Mouse (Mus musculus) MN1 (cell line): ENCODE measurements around the gene Klhl32.
"Not testable (repeated sequence)": the region's sequence is repeated elsewhere in the genome, so short reads cannot be mapped to it uniquely, and the experiment has no call there.

ENCODE experiments used
- DNase-seq: peaks from one replicate; pipeline ENCODE4 v3.0.0-alpha.2; 2016; ENCODE audit warnings: low spot score

Klhl32 gene

DNA sequence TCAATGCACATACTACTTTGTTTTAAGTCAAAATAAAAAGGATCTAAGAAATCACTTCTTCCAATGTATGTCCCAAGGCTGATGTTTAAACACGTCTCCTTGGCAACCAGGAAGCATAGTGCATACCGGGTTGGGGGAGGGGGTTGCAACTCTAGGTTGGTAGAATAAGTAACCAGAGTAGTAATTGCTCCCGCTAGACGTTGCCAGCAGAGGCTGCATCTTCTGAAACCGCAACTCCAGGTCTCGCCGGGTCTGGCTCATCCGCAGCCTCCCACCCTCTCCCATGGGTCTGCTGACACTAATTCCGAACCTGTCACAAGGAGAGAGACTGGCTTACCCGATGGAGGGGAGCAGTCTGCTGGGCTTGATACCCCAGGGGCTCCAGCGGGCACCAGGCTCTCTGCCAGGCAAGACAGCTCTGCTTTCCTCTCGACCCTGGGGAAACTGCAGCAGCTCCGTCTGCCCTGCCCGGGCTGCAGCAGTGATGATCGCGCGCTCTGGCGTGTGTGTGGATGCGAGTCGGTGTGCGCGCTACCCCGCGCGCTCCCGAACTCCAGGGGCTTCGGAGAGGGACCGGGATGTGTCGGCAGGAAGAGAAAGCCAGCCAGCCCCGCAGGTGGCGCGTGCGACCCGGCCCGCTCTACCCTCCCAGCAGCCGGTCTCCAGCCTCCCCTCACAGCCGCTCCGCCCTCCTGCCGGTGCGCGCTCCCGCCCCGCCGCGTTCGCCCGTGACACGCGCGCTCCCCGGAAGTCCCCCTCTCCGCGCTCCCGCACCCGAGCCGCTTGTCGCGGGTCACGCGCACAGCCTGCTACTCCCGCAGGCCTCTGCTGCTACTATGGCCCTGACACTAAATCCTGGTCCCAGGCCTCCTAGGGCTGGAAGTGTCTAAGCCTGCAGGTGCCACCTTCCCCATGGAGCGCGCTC, at the start of gene Klhl32:
Gene Klhl32, minus strand, starts transcription at position 724 of the 925 bp plus-strand sequence.
- DNase-seq: no peak

DNA sequence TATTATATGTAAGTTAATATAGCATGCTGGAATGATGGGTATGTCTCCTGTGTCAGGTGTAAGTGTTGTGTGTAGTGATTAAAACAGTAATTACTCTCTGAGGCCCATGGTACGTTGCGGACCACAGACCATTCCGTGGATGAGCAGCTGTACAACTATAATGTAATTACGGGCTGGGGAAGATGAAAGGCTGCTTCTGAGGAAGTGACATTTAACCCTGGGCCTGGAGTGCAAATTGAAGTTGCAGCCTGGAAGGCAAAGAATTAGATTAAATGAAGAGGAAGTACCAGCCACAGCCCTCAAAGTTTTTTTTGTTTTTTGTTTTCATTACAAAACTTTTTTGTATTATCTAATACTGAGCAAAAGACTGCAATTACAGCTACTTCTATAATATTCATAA, 48.2 kb upstream of the Klhl32 start:
- DNase-seq: peak; percentile 34

DNA sequence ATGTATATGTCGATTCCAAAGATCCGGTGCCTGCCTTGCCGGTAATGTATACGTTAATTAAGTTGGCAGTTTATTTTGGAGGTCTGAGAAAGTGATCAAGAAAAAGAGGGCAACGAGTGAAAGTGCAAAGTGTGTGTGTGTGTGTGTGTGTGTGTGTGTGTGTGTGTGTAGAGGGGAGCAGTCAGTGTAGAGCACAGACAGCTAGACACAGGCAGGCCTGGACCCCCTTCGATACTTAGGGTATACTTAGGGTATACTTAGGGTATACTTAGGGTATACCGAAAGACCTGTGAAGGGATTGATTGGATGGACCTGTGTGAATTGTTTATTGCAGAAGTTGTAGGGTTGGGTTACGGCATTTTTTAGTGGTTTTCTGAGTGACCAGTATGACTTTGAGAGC, 47.7 kb upstream of the Klhl32 start:
- peak; percentile 22 for DNase-seq

DNA sequence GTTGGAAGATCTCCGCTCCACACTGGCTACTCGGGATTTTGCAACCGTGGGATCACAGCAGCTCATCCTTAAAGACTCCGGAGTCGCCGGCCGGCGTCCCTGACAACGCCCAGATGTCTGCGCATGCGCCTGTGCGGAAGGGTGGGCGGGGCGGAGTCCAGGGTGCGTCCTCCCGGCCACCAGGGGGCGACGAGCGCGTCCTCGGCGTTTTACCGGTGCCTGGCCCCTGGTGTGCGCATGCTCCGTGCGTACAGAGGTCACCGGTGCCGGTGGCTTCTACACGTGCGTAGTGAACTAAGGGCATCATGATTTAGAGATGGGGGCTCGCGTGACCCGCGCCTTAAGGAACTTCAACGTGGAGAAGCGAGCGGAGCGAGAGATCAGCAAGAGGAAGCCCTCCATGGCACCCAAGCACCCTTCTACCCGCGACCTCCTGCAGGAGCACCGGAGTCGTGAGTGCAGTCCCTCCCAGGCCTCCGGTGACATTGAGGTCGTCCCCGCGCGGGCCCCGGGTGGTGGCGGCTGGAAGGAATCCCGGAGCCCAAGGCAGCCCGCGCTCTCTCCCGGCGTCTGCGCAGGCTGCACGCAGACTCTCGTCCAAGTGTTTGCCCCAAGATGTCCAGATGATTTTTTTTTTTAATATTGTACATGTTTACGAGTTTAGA, 47.1 kb upstream of the Klhl32 start, which contains the start of gene Ndufaf4:
Gene Ndufaf4, plus strand, starts transcription at position 233 of the 665 bp plus-strand sequence.
- peak; percentile 93 for DNase-seq

DNA sequence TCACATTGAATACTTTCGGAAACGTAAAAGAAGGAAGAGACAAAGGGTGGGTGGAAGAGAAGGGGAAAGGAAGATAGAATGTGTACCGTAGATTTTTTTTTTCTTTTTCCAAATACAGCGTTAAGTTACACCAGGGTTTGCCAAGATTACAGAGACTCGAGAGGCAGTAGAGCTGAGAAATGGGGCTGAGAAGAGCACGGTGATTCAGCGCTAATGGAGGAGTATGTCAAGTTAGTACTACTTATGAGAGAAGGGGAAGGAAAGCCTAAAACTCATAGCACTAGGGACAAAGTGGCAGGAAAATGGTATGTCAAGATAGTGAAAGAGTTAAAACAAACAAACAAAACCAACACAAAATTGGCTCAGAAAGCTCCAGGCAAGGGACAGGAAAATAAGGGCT, 46.4 kb upstream of the Klhl32 start:
- no peak for DNase-seq

DNA sequence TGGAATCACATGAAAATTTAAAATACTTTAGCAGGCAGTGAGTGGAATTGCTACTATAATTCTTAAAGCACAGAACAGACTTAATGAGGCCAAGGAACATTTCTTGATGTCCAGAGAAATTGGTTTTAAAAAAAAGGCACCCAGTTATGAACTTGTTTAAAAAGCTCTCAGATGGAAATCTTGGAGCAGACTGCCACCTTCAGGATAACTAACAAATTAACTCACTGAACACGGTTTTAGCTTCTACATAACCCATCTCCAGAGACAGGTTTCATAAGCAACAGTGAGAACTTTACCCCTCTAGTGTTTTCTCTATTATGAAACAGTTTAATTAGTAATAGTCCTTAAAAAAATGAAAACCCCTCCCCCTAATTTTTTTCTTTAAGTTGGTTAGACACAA, 45.9 kb upstream of the Klhl32 start:
- peak; percentile 56 for DNase-seq

DNA sequence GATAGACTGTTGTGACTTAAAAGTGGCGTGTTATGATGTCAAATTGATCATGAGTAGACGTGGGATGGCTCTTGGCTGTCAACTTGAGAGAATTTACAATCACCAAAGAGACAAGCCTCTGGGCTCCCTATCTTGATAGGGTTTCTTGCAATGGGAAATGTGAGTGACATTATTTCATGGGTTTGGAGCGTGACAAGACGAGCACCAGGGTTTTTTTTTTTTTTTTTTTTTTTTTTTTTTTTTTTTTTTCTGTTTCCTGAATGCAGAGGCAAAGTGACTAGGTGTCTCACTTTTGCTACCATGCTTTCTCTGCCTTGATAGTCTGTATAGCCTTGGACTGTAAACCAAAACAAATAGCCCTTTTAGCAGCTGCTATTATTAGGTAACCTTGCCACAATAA, 43.7 kb upstream of the Klhl32 start:
- DNase-seq: no peak

DNA sequence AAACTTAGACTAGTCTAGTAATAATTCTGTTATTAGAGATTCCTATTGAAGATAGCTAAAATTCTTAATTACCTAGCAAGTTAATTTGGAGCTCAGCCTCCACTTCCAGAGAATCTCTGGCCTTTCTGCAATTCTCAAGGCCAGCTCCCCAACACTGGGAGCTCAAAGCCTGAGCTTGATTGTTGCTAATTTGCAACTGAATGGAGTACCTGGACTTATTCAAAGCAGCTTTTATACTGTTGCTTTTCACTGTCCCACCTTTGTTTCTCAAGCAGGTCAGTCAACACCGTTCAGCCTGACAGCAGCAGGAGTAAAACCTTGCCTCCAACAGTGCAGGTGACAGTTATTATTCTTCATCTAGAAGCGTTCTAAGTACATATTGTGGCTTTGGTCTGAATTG, 41.4 kb upstream of the Klhl32 start:
- not testable (repeated sequence) for DNase-seq

DNA sequence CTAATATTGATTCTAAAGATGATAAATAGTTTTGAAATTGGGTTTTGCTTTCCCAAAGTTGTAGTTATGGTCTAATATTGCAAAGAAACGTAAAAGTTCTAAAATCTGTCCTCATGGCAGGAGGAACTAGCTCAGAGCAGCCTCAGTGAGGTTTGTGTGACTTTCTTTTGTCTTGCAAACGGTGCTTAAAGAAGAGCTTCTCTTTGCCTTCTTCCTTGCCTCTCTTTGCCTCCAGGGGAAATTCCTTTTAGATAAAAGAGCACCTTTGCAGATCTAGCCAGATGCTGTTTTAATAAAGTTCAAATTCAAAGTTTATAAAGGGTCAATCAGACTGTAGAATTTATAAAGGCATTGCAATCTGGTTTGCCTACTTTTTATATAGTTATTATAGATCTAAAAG, 38.5 kb upstream of the Klhl32 start:
- DNase-seq: not testable (repeated sequence)

DNA sequence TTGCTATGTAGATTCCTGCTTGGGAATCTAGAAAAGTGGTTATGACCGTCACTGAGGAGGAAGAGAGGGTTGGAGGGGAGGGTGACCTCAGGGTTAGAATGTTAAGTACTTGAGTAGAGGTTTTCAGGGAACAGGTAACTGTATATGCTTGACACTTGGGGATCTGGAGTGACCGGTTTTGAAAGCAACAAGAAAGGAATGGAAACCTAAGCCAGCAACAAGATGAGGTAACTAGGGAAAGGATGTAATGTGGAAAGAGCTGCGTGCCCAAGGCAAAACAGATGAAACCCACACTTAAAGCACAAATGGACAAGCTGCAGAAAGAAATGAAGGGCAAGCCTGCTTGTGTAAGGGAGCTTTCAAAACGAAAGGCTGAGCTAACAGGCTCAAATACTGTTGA, 18.3 kb upstream of the Klhl32 start:
- DNase-seq: no peak

DNA sequence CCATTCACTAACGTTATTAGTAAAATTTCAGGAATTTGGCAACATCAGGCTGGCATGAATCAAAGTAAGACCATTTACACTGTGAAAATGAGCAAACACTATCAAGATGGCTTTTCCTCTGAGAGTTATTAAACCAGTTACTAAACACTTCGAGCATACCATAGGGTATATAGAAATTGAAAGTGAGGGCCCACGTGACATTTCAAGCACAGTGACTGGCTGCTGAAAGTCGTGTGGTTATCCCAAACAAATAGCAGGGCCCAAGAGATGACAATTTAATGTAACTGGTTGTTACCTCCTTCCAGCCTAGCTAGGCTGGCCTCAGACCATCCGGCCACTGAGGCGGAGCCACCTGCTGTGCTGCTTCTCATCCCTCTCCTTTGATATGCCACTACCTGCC, 14.8 kb upstream of the Klhl32 start:
- DNase-seq: no peak

DNA sequence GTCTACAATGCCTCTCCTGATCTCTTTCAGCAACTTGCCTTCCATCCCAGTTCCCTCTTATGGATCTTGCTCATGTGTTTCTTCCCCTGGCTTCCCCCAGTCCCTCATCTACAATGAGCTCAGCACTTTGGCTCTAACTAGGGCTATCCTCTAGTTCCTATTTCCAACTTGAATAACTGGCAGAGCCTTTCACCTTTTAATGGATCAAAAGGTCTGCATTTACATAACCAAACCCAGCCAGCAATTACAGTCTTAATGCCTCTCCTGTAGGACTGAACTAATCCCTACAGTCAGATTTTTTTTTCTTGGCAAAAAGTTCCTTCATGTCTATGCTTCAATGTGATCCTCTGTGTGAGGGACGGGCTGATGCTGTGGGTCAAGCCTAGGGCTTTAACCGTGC, 3.5 kb downstream of the Klhl32 start:
- no peak for DNase-seq

DNA sequence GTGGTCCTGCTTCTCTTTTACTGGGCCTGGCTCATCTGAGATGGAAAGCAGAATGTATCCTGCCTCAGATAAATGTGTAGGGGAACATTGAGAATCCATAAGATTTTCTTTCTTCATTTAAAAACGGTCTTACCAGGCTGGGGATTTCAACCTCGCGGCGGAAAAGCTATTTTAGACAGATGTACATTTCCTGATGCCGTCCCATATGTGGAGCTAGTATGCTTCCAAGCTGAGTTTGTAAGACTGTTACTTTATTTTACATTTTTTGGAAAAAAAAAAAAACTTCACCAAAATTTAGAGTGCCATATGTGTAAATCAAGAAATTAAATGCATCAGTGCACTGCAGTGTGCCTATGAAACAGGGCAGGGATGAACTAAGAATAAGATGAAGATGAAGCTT, 5.4 kb downstream of the Klhl32 start:
- no peak for DNase-seq

DNA sequence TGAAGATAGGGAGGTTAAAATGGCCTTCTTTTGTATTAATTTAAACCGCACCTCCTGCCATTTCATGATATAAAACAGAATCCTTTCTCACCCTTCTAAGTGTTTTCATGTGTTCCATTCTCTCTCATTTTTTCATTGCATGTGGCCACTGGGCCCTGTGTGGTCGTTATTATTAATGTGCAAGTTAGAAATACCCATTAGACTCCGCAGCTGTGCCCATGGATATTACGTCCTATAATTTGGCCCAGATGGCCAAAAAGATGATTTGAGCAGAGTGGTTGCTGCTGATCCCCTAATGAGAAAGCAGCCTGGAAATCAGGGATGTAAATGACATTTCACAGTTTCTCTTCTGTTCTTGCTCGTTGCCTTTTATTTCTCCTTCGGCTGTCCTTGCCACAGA, 12.4 kb downstream of the Klhl32 start:
- DNase-seq: no peak

DNA sequence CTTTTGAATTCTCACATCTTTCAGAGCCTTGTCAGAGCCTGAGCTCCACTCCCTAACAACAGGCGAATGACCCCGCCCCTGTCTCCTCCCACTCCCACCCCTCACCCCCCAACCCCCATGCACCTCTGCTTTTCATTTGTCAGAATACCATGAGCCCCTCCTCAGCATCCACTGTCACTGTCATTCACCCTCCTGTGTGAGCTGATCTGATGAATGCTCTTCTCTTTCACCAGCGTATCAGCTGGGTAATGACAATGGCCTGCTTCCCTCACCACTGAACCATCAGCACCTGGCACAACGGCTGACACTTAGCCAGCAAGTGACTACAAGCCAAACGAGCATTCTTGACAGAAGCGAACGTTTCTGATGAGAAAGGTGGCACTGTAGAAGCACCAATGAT, 15.4 kb downstream of the Klhl32 start:
- DNase-seq: no peak

DNA sequence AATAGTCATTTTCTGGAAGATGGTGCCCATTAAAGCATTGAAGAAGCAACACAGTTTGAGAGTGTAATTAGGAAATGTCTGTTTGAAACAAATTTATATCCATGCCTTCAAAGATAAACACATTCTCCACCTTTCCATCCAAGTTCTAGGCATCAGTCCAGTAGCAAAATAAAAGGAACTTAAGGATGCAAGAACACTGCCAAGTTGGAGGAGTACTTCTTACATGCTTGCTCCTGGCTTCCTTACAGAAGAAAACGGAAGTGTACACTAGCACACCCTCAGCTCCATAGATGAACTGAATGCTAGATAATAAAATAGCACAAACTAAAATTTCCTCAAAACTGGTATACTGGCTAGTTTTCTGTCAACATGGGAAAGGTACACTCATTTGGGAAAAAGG, 42.6 kb downstream of the Klhl32 start:
- no peak for DNase-seq

DNA sequence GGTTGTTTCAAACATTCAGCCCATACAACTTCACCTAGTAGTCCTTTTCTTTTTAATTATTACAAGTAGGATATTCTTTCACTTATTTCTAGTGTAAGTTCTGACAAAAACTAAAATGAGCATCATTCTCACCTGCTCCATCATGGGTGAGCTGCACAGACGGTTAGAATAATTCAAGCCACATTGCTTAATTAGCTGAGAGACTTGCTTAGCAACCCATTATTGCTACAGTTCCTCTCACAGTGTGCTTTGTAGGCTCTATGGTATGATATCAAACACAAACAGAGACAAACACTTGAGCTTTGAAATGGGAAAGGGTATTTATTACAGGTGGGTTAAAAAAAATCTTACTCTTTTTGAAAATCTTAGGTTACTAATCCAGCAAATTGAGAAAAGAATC, 49.0 kb downstream of the Klhl32 start:
- no peak for DNase-seq

DNA sequence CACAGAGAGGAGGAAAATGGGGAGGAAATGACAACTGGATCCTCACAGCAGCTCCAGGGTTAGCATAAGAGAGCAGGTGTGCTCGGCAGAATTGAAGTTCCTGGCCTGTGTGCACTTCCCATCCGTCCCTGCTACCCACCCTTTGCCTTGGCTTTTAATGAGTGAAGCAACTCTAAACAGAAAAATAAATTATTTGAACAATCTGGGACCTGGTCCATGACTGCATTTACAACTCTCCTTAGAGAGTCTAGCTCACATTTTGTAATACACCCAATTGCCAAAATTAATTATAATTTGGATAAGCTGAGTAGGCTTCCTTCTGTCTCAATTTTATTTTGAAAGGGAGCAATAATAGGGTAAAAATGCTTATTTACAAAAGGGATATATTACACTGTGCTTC, 49.6 kb downstream of the Klhl32 start:
- no peak for DNase-seq

DNA sequence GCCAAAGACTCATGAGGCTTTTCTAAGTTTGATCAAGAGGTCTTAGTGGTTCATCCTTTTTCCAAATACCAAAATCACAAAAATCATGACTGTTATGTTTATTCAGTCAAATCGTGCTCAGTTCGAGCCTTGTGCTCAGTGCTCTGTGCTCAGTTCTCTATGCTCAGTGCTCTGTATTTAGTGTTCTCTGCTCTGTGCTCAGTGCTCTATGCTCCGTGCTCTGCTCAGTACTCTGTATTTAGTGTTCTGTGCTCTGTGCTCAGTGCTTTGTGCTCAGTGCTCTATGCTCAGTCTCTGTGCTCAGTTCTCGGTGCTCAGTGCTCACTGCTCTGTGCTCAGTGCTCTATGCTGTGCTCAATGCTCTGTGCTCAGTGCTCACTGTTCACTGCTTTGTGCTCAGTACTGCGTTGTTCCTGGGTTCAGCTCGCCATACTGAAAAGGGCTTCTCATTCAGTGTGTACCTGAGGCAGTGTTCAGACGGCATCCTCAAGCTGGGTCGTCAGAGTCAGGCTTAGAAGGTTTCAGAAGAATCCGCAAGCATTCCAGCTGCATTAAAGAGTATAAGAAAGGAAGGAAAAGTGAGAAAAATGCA, 50.5 kb downstream of the Klhl32 start:
- no peak for DNase-seq

DNA sequence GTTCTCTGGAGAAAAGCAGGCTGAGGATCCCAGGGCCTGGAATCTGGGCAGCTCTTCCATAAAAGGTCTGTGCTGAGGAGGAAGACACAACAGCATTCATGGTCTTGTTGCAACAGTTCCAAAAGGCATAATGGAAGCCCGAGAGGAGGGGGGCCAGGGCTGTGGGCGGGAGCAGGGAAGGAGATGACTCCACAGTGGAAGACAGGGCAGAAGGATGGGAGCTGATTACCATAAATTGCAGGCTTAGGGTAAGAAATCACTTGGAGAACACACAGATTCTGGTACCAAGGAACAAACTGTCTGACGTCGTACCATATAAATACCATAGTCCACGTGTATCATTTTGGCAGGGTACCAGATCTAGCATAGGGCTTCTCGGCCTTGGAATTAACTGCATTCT, 51.9 kb downstream of the Klhl32 start:
- no peak for DNase-seq

DNA sequence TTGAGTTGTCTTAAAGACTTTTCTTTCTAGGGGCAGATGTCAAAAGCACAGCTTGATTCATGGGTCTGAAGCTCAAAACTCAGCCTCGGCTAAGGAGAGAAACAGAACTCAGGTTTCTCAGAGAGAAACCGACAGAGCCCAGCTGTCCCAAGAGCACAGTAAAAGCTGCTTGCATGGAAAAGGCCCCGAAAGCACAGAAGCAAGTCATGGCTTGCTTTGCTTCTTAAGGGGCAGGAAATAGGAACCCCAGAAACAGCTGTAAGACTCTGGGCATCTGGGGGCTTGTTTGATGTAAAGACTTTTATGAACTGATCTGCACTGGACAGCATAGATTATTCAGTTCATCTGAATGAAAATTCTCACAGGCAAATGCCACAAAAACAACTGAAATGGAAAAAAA, 53.1 kb downstream of the Klhl32 start:
- no peak for DNase-seq

DNA sequence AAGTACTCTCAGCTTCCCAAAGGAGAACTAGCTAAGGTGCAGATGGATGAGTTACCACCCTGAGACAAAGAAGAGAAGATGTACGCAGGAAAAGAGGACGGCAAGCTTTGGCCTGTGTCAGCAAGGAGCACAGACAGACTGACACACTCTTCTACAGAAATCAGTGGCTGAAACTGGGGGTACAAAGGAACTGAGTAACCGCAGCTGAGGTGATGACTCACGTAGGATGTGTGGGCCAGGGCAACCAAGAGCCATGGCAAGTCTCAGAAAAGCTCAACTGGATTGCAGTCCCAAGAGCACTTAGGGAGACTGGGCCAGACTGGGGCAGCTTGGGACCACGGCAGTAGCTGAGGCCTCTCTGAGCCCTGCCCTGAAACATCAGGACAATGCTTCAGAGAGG, 53.6 kb downstream of the Klhl32 start:
- DNase-seq: no peak

DNA sequence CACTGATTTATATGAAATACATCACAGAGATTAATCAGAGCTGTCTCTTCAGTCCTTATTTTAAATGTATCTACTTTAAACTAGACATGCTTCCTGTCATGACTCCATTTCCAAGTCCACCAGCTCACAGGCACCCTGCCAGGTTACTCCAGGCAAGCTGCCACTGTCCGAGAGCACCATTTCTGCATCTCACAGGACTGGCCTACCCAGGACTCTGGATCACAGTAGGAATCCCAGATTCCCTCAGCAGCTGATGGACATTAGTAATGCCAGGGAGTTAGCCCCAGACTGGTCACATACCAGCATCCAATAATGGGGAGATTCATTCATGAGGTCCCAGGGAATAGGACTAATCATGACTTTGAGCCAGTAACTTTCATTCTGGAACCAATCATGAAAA, 54.7 kb downstream of the Klhl32 start:
- DNase-seq: no peak
